Mouse (Mus musculus) urinary bladder, postnatal 36 days (tissue): ENCODE data around the gene Nhlrc2.

ENCODE experiments used
- DNase-seq, 2 experiments: peaks; one replicate each; pipeline ENCODE4 v3.0.0; 2022; ENCODE audit warnings: low spot score in 2 of 2, mixed read lengths in 1 of 2

Nhlrc2 gene

GRCm38 (mm10) chr19:56563469-56563868 lies 15.4 kb downstream of the Nhlrc2 start:
- DNase-seq = no peak

- no peak for DNase-seq
Measured at GRCm38 (mm10) chr19:56565358-56565757, 17.3 kb downstream of the Nhlrc2 start.

GRCm38 (mm10) chr19:56566041-56566440 lies 18.0 kb downstream of the Nhlrc2 start:
- DNase-seq = peak in 1 of 2 experiments; percentile 37

GRCm38 (mm10) chr19:56566940-56567339 lies 18.9 kb downstream of the Nhlrc2 start:
- DNase-seq = no peak

GRCm38 (mm10) chr19:56570781-56571180 lies 22.7 kb downstream of the Nhlrc2 start:
- no peak for DNase-seq

- DNase-seq = no peak
Measured at GRCm38 (mm10) chr19:56571234-56571633, 23.2 kb downstream of the Nhlrc2 start.

GRCm38 (mm10) chr19:56571913-56572312 lies 23.9 kb downstream of the Nhlrc2 start:
- peak in 1 of 2 experiments; percentile 17 for DNase-seq

GRCm38 (mm10) chr19:56573184-56573583 lies 25.1 kb downstream of the Nhlrc2 start:
- no peak for DNase-seq

- DNase-seq = no peak
Measured at GRCm38 (mm10) chr19:56577801-56578200, 29.7 kb downstream of the Nhlrc2 start.

GRCm38 (mm10) chr19:56581981-56582380 lies 33.9 kb downstream of the Nhlrc2 start:
- DNase-seq = no peak

- DNase-seq = no peak
Measured at GRCm38 (mm10) chr19:56583785-56584184, 35.7 kb downstream of the Nhlrc2 start.

GRCm38 (mm10) chr19:56584288-56584687 lies 36.2 kb downstream of the Nhlrc2 start:
- no peak for DNase-seq

GRCm38 (mm10) chr19:56586320-56586719 lies 38.3 kb downstream of the Nhlrc2 start:
- no peak for DNase-seq

GRCm38 (mm10) chr19:56588205-56588626 lies 40.2 kb downstream of the Nhlrc2 start:
- DNase-seq = peak; percentile 61 to 66

GRCm38 (mm10) chr19:56589008-56589407 lies 40.9 kb downstream of the Nhlrc2 start:
- no peak for DNase-seq

GRCm38 (mm10) chr19:56589455-56589854 lies 41.4 kb downstream of the Nhlrc2 start:
- no peak for DNase-seq

GRCm38 (mm10) chr19:56590250-56590649 lies 42.2 kb downstream of the Nhlrc2 start:
- DNase-seq = no peak

GRCm38 (mm10) chr19:56592472-56592871 lies 44.4 kb downstream of the Nhlrc2 start:
- no peak for DNase-seq

- no peak for DNase-seq
Measured at GRCm38 (mm10) chr19:56599996-56600395, 51.9 kb downstream of the Nhlrc2 start.

- DNase-seq = no peak
Measured at GRCm38 (mm10) chr19:56600797-56601196, 52.7 kb downstream of the Nhlrc2 start.

GRCm38 (mm10) chr19:56601901-56602347 lies 53.9 kb downstream of the Nhlrc2 start:
- peak in 1 of 2 experiments; percentile 17 for DNase-seq

GRCm38 (mm10) chr19:56608946-56609345 lies 60.9 kb downstream of the Nhlrc2 start:
- no peak for DNase-seq

GRCm38 (mm10) chr19:56614131-56614530 lies 66.1 kb downstream of the Nhlrc2 start:
- no peak for DNase-seq

- DNase-seq = no peak
Measured at GRCm38 (mm10) chr19:56618845-56619244, 70.8 kb downstream of the Nhlrc2 start.
